Mouse (Mus musculus): ENCODE measurements around the gene Hnf4a.

DNA sequence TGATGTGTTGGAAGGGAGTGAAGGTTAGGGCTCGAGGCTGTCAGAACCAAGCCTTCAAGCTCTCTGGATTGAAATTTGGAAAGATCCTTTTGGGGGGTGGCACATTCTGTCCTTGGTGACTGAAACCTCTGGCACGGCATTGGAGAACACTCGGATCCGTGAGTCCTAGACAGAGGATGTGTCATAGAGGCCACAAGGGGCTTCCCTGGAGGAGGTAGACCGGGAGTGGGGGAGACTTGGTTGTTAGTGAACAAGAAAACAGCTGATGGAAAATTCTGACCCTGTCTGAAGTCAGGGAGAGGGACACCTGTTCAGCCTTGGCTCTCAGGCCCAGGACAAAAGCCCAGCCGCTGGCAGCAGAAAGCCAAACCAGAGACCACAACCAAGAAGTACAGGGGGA, 48.4 kb downstream of the Hnf4a start:
- no peak for TF ChIP-seq CTCF (IDR thresholded peaks at IDR 0.05; ENCODE audit: low read depth)
- no peak for TF ChIP-seq EP300 (optimal IDR thresholded peaks at IDR 0.05)

Data from stomach, postnatal 0 days (tissue).